Mouse (Mus musculus) megakaryocyte, embryonic 14.5 days (primary cell): ENCODE data around the gene Acyp2.

Source experiments
- FLI1 ChIP-seq: IDR thresholded peaks from 2 replicates; pipeline ENCODE4 v1.6.1; 2012; ENCODE audit warnings: low read length, inconsistent platforms, mixed read lengths
- GATA1 ChIP-seq: IDR thresholded peaks from 3 replicates; pipeline ENCODE4 v1.6.1; 2012; ENCODE audit warnings: mixed read lengths, low read length, inconsistent platforms, borderline replicate concordance

GRCm38 (mm10) chr11:30491515-30492260 lies 157.7 kb downstream of the Acyp2 start:
- TF ChIP-seq FLI1 (no peak), GATA1 (no peak)
